Mouse (Mus musculus): Measurements from ENCODE around the gene Coq5. TPM values are rescaled to one million over a fixed set of nuclear protein-coding genes. Genes with fewer than 3 reads are reported as not detected.

The Coq5 gene
- total and polyA plus RNA-seq, 3 experiments = 41.9 to 46.7 (median 43.9) TPM

DNA sequence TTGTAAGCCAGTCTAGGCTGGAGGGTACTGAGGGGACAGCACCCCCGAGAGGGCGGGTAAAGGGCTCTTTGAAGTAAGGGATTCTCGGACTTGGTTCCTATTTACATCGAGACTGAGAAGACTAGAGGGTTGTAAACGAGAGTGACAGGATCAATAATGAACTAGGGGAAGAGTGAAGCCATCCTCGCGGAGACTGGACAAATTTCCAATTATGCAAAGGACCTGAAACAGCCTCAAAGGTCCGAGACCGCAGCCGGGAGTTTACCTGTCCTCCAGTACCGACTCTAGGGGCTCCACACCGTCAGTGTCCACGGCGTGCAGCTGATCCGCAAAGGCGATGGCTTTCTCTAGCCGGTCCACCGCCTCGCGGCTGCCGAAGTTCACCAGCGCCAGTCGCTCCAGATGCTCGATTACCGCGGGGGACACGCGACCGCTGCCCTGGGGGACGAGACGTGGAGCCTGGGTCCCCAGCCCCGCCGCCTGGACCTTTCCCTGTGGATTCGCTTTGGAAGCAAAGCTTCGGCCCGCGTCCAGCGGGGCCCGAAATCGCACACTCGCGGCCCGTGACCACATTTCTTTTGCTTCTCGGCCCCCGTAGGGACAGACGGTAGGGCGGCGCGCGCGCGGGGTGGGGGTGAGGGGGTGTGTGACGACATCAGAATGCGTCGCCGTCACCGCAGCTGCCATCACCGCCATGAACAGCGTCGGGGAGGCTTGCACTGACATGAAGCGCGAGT, 61.3 kb downstream of the Coq5 start, which contains the start of the genes Gatc and Triap1 (continued):
- peak; percentile 46; the same call in 1 of the 2 replicates for TF ChIP-seq GABPA (IDR thresholded peaks at IDR 0.05; ENCODE audit: insufficient replicate concordance, low read depth, low read length)
- peak; percentile 93 for TF ChIP-seq BHLHE40 (IDR thresholded peaks at IDR 0.05; ENCODE audit: low read depth, low read length)
- TF ChIP-seq HCFC1 (IDR thresholded peaks at IDR 0.05; ENCODE audit: low read depth, low read length) = peak; percentile 90
- TF ChIP-seq CTCF (conservative IDR thresholded peaks at IDR 0.05 in 1 of 2, IDR thresholded peaks at IDR 0.05 in 1 of 2; ENCODE audit: low read depth in 2 of 2, low read length in 2 of 2) = no peak
- 0 out of 2 replicates have a peak, but pooled peaks have one; percentile 66 for TF ChIP-seq MYC (IDR thresholded peaks at IDR 0.05; ENCODE audit: low read depth, low read length)
- peak; percentile 26; the same call in 1 of the 2 replicates for TF ChIP-seq CHD2 (IDR thresholded peaks at IDR 0.05; ENCODE audit: low read length)
- TF ChIP-seq MAFK (IDR thresholded peaks at IDR 0.05; ENCODE audit: insufficient replicate concordance, low read length) = no peak

DNA sequence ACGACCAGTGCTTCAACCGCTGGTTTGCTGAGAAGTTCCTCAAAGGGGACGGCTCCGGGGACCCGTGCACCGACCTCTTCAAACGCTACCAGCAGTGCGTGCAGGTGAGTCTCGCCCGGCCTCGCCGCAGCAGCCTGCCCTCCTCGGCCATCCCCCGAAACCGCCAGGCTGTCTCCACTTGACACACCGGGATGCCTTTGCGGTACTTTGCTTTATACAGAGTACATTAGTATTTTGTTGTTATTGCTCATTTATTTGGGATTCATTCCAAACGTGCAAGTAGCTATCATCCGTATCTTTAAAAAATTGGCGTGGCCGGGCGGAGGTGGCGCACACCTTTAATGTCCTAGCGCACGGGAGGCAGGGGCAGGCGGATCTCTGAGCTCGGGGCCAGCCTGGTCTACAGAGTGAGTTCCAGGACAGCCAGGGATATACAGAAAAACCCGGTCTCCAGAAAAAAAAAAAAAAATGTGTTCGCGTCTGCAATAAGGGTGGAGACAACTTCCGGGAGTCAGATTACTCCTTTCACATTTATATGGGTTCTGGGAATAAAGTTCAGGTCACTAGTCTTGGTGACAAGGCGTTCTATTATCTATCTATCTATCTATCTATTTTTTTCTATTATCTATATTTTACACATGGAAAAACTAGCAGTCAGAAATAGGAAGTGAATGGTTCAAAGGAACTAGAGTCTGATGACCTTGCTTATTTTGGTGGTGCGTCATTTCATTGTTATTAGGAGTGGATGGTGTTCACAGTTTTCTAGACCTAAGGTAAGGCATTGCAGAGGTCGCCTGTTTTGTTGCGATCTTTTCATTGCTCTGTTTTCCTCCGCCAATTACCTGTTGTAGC, 62.1 kb downstream of the Coq5 start:
- dilution Hi-C loops (cut with MboI; ENCODE audit: extremely low pct_ligation_motif_present, extremely low pct_unique_long_range_greater_than_20kb, low sequenced_read_pairs) (no loop called here), in situ Hi-C loops (cut with MboI; ENCODE audit: low pct_ligation_motif_present, low pct_unique_long_range_greater_than_20kb, low sequenced_read_pairs) (loop anchor here (5.0 kb wide), 1 partner anchor 39 kb away; the partner anchor contains the start of gene Dynll1)
- peak overlapping the region; percentile 84 for H3K4me2 ChIP-seq (ENCODE audit: insufficient read depth, low read depth, poor library complexity, severe bottlenecking)
- H3K4me3 ChIP-seq (replicated peaks in 1 of 3; ENCODE audit: low read depth in 2 of 3, low read length in 2 of 3, poor library complexity in 1 of 3) = peak overlapping the region; percentile 76 to 95 (median 77)
- no peaks in the 10 kb centered on the region for H3K27me3 ChIP-seq (replicated peaks)
- DNase-seq (ENCODE audit: extremely low read depth) = no peak
- 0 out of 2 replicates have a peak, but pooled peaks have one; percentile 4 for TF ChIP-seq NELFE (IDR thresholded peaks at IDR 0.05; ENCODE audit: low read depth, low read length)
- TF ChIP-seq ZMIZ1 (IDR thresholded peaks at IDR 0.05; ENCODE audit: low read depth, low read length) = no peak
- peak overlapping the region; percentile 89; the same call in 1 of the 2 replicates for H3K27ac ChIP-seq (ENCODE audit: insufficient read depth, low read depth)
- peaks cover 5 to 28% of the 10 kb centered on the region in 2 experiments for H3K4me1 ChIP-seq (ENCODE audit: control insufficient read depth in 1 of 2, insufficient read depth in 2 of 2)
- peak overlapping the region; percentile 28 for H3K9ac ChIP-seq (ENCODE audit: insufficient read depth, low read depth)
- peaks cover 45 to 60% of the 10 kb centered on the region in 2 experiments for H3K36me3 ChIP-seq (replicated peaks in 1 of 2; ENCODE audit: control insufficient read depth in 1 of 2, insufficient read depth in 1 of 2, low read length in 1 of 2)
- no peaks in the 10 kb centered on the region for H3K9me3 ChIP-seq (replicated peaks; ENCODE audit: low read length)
- H3K79me2 ChIP-seq (replicated peaks; ENCODE audit: control insufficient read depth, extremely low read depth, insufficient read depth, poor library complexity, severe bottlenecking) = peaks cover 50% of the 10 kb centered on the region

Other genes starting within 250 kb of the Coq5 start
- 1.7 and 3.2 TPM in 2 replicates for gene Gm10401, start 181.4 kb upstream of the Coq5 start, total RNA-seq (2012; rRNA removed)
- gene Gm10401, start 181.4 kb upstream of the Coq5 start, total RNA-seq (2014; rRNA removed) = not detected in 2 replicates
- 6.9 and 10.9 TPM in 2 replicates for gene Gm10401, start 181.4 kb upstream of the Coq5 start, polyA plus RNA-seq (2012; ENCODE audit: insufficient read length, low read depth)
- 49.2 and 57.8 TPM in 2 replicates for gene Acads, start 160.3 kb upstream of the Coq5 start, total RNA-seq (2012; rRNA removed)
- gene Acads, start 160.3 kb upstream of the Coq5 start, total RNA-seq (2014; rRNA removed) = 43.1 and 46.6 TPM in 2 replicates
- gene Acads, start 160.3 kb upstream of the Coq5 start, polyA plus RNA-seq (2012; ENCODE audit: insufficient read length, low read depth) = 37.7 and 43.0 TPM in 2 replicates
- gene Unc119b, start 144.7 kb upstream of the Coq5 start, total RNA-seq (2012; rRNA removed) = 21.7 and 22.6 TPM in 2 replicates
- 11.9 and 13.3 TPM in 2 replicates for gene Unc119b, start 144.7 kb upstream of the Coq5 start, total RNA-seq (2014; rRNA removed)
- 17.7 and 18.4 TPM in 2 replicates for gene Unc119b, start 144.7 kb upstream of the Coq5 start, polyA plus RNA-seq (2012; ENCODE audit: insufficient read length, low read depth)
- gene Mlec, start 121.5 kb upstream of the Coq5 start, total RNA-seq (2012; rRNA removed) = 128 and 144 TPM in 2 replicates
- 91.6 and 101 TPM in 2 replicates for gene Mlec, start 121.5 kb upstream of the Coq5 start, total RNA-seq (2014; rRNA removed)
- gene Mlec, start 121.5 kb upstream of the Coq5 start, polyA plus RNA-seq (2012; ENCODE audit: insufficient read length, low read depth) = 143 and 164 TPM in 2 replicates
- gene Cabp1, start 85.3 kb upstream of the Coq5 start, total RNA-seq (2012; rRNA removed) = 0.71 and 1.7 TPM in 2 replicates
- gene Cabp1, start 85.3 kb upstream of the Coq5 start, total RNA-seq (2014; rRNA removed) = 0.38 and 0.59 TPM in 2 replicates
- gene Cabp1, start 85.3 kb upstream of the Coq5 start, polyA plus RNA-seq (2012; ENCODE audit: insufficient read length, low read depth) = 1.7 and 1.8 TPM in 2 replicates
- 236 and 301 TPM in 2 replicates for gene Pop5, start 43.8 kb upstream of the Coq5 start, total RNA-seq (2012; rRNA removed)
- 156 and 161 TPM in 2 replicates for gene Pop5, start 43.8 kb upstream of the Coq5 start, total RNA-seq (2014; rRNA removed)
- gene Pop5, start 43.8 kb upstream of the Coq5 start, polyA plus RNA-seq (2012; ENCODE audit: insufficient read length, low read depth) = 127 and 163 TPM in 2 replicates
- 63.6 and 68.5 TPM in 2 replicates for gene Rnf10, start 6.8 kb upstream of the Coq5 start, total RNA-seq (2012; rRNA removed)
- gene Rnf10, start 6.8 kb upstream of the Coq5 start, total RNA-seq (2014; rRNA removed) = 38.5 and 39.9 TPM in 2 replicates
- 154 and 187 TPM in 2 replicates for gene Rnf10, start 6.8 kb upstream of the Coq5 start, polyA plus RNA-seq (2012; ENCODE audit: insufficient read length, low read depth)
- gene Dynll1, start 21.3 kb downstream of the Coq5 start, total RNA-seq (2012; rRNA removed) = 312 and 488 TPM in 2 replicates
- 456 and 502 TPM in 2 replicates for gene Dynll1, start 21.3 kb downstream of the Coq5 start, total RNA-seq (2014; rRNA removed)
- gene Dynll1, start 21.3 kb downstream of the Coq5 start, polyA plus RNA-seq (2012; ENCODE audit: insufficient read length, low read depth) = 516 and 646 TPM in 2 replicates
- gene Srsf9, start 47.5 kb downstream of the Coq5 start, total RNA-seq (2012; rRNA removed) = 73.4 and 82.8 TPM in 2 replicates
- 117 and 121 TPM in 2 replicates for gene Srsf9, start 47.5 kb downstream of the Coq5 start, total RNA-seq (2014; rRNA removed)
- 112 and 130 TPM in 2 replicates for gene Srsf9, start 47.5 kb downstream of the Coq5 start, polyA plus RNA-seq (2012; ENCODE audit: insufficient read length, low read depth)
- 6.2 and 7.3 TPM in 2 replicates for gene Gatc, start 61.5 kb downstream of the Coq5 start, total RNA-seq (2012; rRNA removed)
- 11.7 and 14.4 TPM in 2 replicates for gene Gatc, start 61.5 kb downstream of the Coq5 start, total RNA-seq (2014; rRNA removed)
- 27.0 and 34.0 TPM in 2 replicates for gene Gatc, start 61.5 kb downstream of the Coq5 start, polyA plus RNA-seq (2012; ENCODE audit: insufficient read length, low read depth)
- gene Triap1, start 61.6 kb downstream of the Coq5 start, total RNA-seq (2012; rRNA removed) = 33.7 and 36.9 TPM in 2 replicates
- 31.4 and 31.8 TPM in 2 replicates for gene Triap1, start 61.6 kb downstream of the Coq5 start, total RNA-seq (2014; rRNA removed)
- 36.1 and 38.2 TPM in 2 replicates for gene Triap1, start 61.6 kb downstream of the Coq5 start, polyA plus RNA-seq (2012; ENCODE audit: insufficient read length, low read depth)
- 546 and 673 TPM in 2 replicates for gene Cox6a1, start 69.3 kb downstream of the Coq5 start, total RNA-seq (2012; rRNA removed)
- 203 and 257 TPM in 2 replicates for gene Cox6a1, start 69.3 kb downstream of the Coq5 start, total RNA-seq (2014; rRNA removed)
- gene Cox6a1, start 69.3 kb downstream of the Coq5 start, polyA plus RNA-seq (2012; ENCODE audit: insufficient read length, low read depth) = 612 and 618 TPM in 2 replicates
- 3.3 and 4.1 TPM in 2 replicates for gene Msi1, start 149.9 kb downstream of the Coq5 start, total RNA-seq (2012; rRNA removed)
- 0.66 and 0.82 TPM in 2 replicates for gene Msi1, start 149.9 kb downstream of the Coq5 start, total RNA-seq (2014; rRNA removed)
- gene Msi1, start 149.9 kb downstream of the Coq5 start, polyA plus RNA-seq (2012; ENCODE audit: insufficient read length, low read depth) = 4.9 and 5.3 TPM in 2 replicates
- gene Pla2g1b, start 186.6 kb downstream of the Coq5 start, total RNA-seq (2012; rRNA removed) = not detected in 2 replicates
- not detected in 2 replicates for gene Pla2g1b, start 186.6 kb downstream of the Coq5 start, total RNA-seq (2014; rRNA removed)
- gene Pla2g1b, start 186.6 kb downstream of the Coq5 start, polyA plus RNA-seq (2012; ENCODE audit: insufficient read length, low read depth) = not detected in 2 replicates
- gene Sirt4, start 205.1 kb downstream of the Coq5 start, total RNA-seq (2012; rRNA removed) = 16.7 and 18.0 TPM in 2 replicates
- 8.2 and 10.0 TPM in 2 replicates for gene Sirt4, start 205.1 kb downstream of the Coq5 start, total RNA-seq (2014; rRNA removed)
- 13.3 and 15.3 TPM in 2 replicates for gene Sirt4, start 205.1 kb downstream of the Coq5 start, polyA plus RNA-seq (2012; ENCODE audit: insufficient read length, low read depth)
- 21.1 and 22.6 TPM in 2 replicates for gene Pxn, start 227.0 kb downstream of the Coq5 start, total RNA-seq (2012; rRNA removed)
- 13.9 and 17.0 TPM in 2 replicates for gene Pxn, start 227.0 kb downstream of the Coq5 start, total RNA-seq (2014; rRNA removed)
- gene Pxn, start 227.0 kb downstream of the Coq5 start, polyA plus RNA-seq (2012; ENCODE audit: insufficient read length, low read depth) = 30.0 and 43.4 TPM in 2 replicates

Measured in CH12.LX (cell line).